Mouse (Mus musculus): ENCODE measurements around the gene Lemd2.

Gene Lemd2

DNA sequence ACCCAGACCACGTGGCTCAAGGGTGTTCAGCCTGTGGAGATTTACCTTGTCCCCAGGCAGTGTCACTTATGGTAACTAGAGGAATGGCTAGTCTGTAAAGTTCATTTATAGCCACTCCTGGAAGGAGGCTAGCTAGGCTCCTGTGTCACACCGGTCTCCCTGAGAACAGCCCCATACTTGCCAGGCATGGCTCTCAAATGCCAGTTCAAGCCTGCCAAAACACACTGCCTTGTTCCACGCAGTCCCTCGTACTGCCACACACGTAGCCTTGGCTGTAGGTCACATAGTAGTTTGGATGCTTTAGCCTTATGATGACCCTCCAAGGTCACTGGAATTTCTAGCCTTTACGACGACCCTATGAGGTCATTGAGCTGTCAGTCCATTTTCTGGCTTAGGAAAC is 45.1 kb downstream of the Lemd2 start:
- DNase-seq (ENCODE audit: low spot score in 2 of 2): no peak

GRCm38 (mm10) chr17:27158439-27158838 is 45.8 kb downstream of the Lemd2 start:
- no peak for DNase-seq (ENCODE audit: low spot score in 2 of 2)

GRCm38 (mm10) chr17:27155752-27156151 is 48.5 kb downstream of the Lemd2 start:
- DNase-seq (ENCODE audit: low spot score in 2 of 2): no peak

DNA sequence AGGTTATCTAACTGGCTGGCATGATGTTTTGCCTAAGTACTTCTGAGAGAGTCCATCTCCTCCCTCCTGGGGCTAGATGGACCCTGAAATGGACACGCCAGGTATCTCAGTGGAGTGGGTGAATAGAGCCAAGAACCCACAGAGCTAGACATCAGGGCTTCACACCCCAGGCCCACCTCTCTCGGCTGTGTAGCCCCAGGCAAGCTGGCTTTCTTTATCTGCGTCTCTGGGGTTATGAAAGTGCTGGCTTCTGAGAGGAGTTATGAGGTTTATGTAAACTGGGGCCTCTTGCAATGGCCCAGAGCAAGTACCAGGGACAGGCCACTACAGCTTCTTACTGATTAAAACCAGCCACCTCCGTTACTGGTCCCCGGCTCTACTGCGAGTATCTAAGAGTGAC is 49.4 kb downstream of the Lemd2 start:
- no peak for DNase-seq (ENCODE audit: low spot score in 2 of 2)

DNA sequence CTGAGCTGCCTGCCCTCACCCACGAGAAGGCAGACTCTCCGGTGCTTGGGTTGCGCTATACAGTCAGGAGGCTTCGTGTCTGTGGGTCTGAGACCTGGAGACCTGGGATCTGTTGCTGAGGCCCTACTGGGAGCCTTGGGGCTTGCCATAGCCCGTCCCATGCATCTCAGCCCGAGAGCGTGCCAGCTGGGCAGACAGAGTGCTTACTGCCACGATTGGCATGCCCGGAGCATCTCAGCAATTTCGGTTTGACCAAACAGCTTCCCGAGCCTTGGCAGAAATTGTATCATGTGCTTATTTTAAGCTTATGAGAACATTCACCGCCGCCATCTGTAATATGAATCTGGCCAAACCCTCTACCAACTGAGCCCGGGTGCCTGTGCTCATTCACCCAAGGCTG is 50.0 kb downstream of the Lemd2 start:
- no peak for DNase-seq (ENCODE audit: low spot score in 2 of 2)

DNA sequence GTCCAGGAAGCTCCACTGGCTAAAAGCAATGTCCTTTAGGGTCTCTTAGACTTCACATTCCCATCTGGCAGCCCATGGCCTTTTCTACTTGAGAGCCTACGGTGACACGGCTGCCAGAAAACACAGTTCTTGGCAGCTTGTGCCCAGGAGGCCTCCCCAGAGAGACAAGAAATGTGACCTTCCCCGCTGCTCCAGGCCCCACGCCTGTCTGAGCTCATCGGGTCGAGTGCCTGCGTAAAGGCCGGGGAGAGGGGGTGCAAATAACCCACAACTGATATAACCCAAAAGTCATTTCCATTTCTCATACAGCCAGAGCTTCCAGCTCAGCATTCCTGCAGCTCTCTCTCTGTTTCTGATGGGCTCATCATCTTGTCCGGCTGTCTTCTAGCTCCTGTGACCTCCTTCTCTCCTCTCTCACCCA is 50.5 kb downstream of the Lemd2 start:
- DNase-seq (ENCODE audit: low spot score in 2 of 2): no peak

DNA sequence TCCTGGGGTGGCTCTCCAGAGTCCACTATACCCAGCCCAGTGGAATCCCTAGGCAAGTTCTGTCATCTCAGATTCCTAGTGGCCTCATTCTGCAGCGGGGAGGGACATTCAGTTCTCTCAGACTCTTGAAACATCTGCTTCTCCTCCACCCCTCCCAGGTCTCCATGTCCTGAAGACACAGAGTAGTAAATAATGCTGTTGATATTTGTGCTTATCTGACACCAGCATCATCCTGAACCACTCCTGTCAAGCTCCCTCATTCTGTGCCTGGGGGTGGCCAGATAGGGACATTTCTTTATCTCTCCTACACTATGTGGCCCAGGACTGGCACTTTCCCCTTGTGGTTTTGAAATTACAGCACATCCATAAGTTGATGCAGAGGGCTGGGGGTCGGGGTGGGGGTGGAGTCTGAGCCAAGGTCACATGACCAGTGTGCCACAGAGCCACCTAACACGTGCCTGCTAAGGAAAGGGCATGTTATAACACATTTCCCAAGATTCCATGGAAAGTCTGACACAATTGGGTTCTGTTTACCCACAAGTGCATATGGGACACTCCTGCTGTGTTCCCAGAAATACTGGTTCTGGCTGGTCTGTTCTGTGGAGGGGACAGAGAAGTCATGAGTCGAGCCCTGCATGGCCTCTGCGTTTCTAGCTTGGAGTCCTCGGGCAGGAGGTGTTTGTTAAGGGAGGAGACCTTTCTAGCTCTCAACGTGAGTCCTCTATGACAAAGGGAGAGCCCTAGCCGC is 51.1 kb downstream of the Lemd2 start:
- DNase-seq (ENCODE audit: low spot score in 2 of 2): no peak

DNA sequence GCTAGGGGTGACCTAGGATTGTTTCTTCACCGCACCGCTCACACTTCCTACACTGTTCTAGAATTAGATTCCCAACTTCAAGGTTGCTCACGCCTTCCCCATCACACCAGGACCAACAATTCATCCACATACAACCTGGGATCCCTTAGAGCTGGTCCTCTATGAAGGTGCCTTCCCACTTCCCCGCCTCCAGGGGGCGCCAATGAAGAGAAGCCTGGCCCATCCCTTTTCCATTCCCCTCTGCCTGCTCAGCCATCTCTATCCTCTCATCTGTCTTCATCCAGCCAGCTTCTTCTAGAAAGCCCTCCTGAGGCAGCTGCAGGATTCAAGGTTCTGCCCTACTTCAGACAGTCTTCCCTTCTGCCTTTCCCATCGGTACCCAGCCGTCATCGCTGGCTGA is 52.9 kb downstream of the Lemd2 start:
- DNase-seq (ENCODE audit: low spot score in 2 of 2): peak; percentile 26 to 41

DNA sequence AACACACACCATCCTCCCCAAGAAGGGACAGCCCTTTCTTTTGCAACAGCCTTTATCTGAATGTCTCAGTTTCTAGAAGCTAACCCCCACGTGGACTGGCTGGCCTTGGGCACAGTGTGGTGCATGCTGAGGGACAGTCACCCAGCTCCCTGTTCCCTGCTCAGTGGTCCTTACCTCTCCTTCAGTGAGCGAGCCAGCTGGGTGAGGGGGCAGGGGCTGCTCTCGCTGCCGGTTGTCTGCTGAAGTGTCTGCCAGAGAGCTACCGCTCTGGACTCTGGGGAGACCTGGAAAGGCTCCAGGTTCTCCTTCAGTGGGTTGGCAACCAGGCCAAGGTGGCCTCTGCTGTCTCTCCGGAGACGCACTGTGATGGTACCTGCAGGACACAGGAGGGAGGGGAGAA is 53.4 kb downstream of the Lemd2 start:
- DNase-seq (ENCODE audit: low spot score in 2 of 2): no peak

- no peak for DNase-seq (ENCODE audit: low spot score in 2 of 2)
These were observed 57.8 kb downstream of the Lemd2 start for GRCm38 (mm10) chr17:27146323-27146923.

- no peak for DNase-seq (ENCODE audit: low spot score in 2 of 2)
These were observed 60.1 kb downstream of the Lemd2 start for GRCm38 (mm10) chr17:27144152-27144551.

- DNase-seq (ENCODE audit: low spot score in 2 of 2): no peak
These were observed 62.3 kb downstream of the Lemd2 start for GRCm38 (mm10) chr17:27141971-27142450.

DNA sequence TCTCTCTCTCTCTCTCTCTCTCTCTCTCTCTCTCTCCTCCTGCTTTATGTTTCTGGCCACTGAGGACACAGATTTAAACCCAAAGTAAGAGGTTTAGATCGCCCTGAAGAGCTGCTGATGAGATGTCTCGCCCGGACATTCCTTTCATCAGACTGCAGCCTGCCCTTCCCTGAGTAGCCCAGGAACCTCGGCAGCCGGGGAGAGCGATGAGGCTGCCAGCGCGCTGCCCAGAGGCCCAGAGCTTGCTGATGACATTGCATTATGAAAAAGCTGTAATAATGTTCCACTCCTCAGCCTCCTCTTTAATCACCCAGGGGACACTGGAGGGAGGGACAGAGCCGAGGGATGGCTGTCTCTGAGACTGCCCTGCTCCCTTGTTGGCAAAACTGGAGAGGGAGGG is 64.0 kb downstream of the Lemd2 start:
- DNase-seq (ENCODE audit: low spot score in 2 of 2): no peak

Data from spleen, postnatal 14 days (tissue).